Mouse (Mus musculus): ENCODE measurements at regions not wholly inside any gene's neighbourhood (a gene's known extent, or its start where the extent isn't known, plus 50 kb on each side); places are given as distances from the start of the nearest gene placed in this dataset.
"Not testable (repeated sequence)": the region's sequence is repeated elsewhere in the genome, so short reads cannot be mapped to it uniquely, and the experiment has no call there.

DNA sequence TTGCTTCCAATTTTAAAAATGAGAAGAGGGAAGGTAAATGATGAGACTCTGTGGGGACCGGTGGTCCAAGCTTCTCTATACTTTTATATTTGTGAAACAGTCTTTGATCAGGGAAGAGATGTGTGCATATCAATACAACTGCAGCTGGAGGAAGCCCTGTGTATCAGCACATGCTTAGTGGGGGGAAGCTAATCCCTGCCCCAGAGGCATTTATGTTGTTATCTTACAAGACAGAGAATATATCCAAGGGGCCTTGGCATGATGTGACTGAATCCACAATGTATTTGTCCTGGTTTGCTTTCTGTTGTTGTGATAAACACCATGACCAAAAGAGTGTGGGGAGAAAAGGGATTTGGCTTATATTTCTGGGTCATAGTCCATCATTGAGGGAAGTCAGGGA is 105.2 kb upstream of the C9orf72 start:
- DNase-seq, result no peak

DNA sequence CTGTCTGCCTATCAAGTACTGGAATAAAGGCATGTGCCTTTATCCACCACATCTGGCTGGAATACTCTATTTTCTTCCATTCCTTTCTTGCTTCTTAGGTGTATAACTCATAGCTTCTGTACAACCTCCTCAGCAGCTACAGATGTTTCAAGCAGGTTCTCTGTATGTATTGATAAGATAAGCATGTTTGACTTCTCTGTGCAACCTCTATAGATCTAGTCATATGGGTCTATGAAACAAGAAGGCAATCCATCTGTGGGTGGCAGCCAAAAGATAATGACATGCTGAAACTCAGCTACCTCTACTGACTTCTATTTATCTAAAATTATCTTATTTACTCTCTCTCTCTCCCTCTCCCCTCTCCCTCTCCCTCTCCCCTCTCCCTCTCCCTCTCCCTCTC is 99.3 kb upstream of the C9orf72 start:
- no peak for DNase-seq

DNA sequence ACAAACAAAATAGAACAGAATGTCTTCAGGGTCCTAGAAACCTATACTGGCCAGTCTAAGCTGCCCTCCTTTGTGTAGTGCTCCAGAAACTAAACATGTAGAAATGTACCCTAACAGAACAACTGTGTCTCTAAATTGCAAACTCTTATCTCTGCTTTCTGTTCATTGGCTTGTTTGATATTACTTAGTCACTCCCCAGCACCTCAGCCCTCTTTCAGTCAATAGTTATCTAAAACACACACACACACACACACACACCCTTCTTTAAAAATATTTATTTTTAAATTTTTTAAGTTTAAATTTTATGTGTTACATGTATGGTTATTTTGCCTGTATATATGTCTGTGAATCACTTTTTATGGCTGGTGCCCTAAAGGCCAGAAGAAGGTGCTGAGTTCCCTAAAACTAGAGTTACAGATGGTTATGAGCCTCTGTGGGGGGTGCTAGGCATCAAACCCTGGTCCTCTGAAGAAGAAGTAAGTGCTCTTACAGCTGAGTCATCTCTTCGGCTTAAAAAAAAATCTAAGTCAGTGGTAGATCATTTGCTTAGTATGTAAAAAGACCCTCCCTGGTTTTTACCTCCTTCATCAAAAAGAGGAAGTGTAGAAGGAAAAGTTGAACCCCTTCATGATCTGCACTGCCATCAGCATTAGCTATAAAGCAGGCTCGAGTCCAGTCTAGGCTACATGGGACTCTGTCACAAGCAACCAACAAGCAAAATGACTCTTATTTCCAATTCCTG is 96.6 kb upstream of the C9orf72 start:
- no peak for DNase-seq

DNA sequence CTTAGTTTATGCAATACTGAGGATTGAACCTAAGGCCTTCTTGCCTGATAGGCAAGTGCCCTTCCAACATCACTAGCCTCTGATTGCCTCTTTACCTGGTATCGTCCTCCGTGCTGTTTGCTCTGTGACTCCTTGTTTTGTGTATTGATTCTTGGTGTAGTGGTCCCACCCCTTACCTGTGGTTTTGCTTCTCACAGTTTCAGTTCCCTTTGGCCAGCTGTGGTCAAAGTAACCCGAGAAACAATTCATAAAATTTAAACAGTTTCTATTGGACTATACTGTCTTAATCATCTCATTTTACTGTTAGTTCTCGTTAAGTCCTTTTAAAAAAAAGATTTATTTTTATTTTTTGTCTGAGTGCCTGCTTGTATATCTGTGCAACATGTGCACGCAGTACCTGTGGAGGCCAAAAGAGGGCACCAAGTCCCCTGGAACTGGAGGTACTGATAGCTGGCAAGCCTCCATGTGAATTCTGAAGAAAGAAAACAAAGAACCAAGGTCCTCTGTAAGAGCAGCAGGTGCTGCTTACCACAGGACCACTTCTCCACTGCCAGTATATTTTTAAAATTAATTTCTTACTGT is 84.5 kb upstream of the C9orf72 start:
- DNase-seq, result peak; percentile 65

GRCm38 (mm10) chr4:35308221-35308620 is 82.2 kb upstream of the C9orf72 start:
- peak; percentile 9 for DNase-seq

- DNase-seq, result no peak
Measured at GRCm38 (mm10) chr4:35305210-35305609, 79.2 kb upstream of the C9orf72 start.

- DNase-seq, result no peak
Measured at GRCm38 (mm10) chr4:35300848-35301247, 74.9 kb upstream of the C9orf72 start.

GRCm38 (mm10) chr4:35300374-35300773 is 74.4 kb upstream of the C9orf72 start:
- DNase-seq, result not testable (repeated sequence)

GRCm38 (mm10) chr4:35284611-35285010 is 58.6 kb upstream of the C9orf72 start:
- no peak for DNase-seq
